Mouse (Mus musculus) CH12.LX (cell line): ENCODE results near the gene Grap2.

Experiments used
- CHD2 ChIP-seq: IDR thresholded peaks from 2 replicates; pipeline ENCODE4 v1.6.1; 2011; ENCODE audit warnings: low read length, improper control_type of control experiment
- EP300 ChIP-seq: IDR thresholded peaks from 2 replicates; pipeline ENCODE4 v1.6.1; 2011; ENCODE audit warnings: low read length, improper control_type of control experiment
- MAX ChIP-seq: IDR thresholded peaks from 2 replicates; pipeline ENCODE4 v1.6.1; 2011; ENCODE audit warnings: low read length, improper control_type of control experiment
- POLR2A ChIP-seq: IDR thresholded peaks from 2 replicates; pipeline ENCODE4 v1.6.1; 2011; ENCODE audit warnings: low read depth, mild to moderate bottlenecking, improper control_type of control experiment, low read length
- TCF12 ChIP-seq: IDR thresholded peaks from 2 replicates; pipeline ENCODE4 v1.6.1; 2014; ENCODE audit warnings: low read depth, mild to moderate bottlenecking, inconsistent platforms, low read length, improper control_type of control experiment

DNA sequence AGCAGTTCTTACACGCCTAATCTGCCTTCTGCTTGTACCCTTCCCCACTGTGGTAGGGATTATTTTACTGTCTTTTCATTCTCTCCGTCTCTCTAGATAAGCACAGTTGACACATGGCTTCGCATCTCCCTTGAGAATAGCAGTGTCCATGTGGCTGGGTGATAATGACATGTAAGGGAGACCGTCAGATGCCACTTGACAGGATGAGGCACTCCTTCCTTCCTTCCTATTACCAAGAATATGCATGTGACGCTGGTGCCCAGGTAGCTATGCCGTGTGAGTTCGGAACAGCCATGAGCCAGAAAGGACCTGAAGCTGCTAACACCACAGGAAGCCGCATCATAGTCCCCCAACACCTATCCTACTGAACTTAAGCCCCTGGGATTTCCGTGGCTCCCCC is 41.4 kb upstream of the Grap2 start:
- TF ChIP-seq MAX (no peak), TCF12 (no peak), EP300 (no peak), CHD2 (no peak), POLR2A (no peak)
